Comparison of ENCODE assay signal across 27 mouse cellular contexts in the genomic region with DNA sequence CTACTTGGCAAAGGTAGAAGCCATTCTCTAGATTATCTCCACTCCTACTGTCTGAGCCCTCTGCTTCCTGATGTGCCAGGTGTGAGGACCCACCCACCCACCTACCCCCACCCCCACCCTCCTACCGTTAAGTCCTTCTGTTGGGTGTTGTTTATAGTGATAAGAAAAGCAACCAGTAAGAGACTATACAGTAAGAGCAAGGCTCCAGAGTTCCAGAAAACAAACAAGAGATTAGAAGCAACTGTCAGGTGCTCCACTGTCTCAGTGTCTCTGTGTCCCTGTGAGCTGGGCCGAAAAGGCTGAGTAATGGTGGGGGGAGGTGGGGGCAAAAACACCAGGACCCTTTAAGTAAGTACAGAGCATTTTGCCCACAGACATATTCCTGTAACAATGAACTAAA. TPM values are rescaled to one million over a fixed set of nuclear protein-coding genes. Genes with fewer than 3 reads are reported as not detected.
DNase-seq lines count a peak whose midpoint lies in the region; ATAC-seq and TF ChIP-seq lines count a peak whose summit lies in the region.
"Had no signal": no experiment of that assay in that cellular context is flagged by ENCODE, and none has a peak within 500 bp of the region (broad histone marks: within the 10 kb centered on the region; RNA-seq: fewer than 3 reads in every experiment).

No protein-coding gene starts in this region.

- WGBS in hindbrain, embryonic 10.5 days, result 65% methylated on average over 2 of the region's 2 CpGs
- WGBS in hindbrain, postnatal 0 days, result 46% methylated on average over 2 of the region's 2 CpGs
- 20% methylated on average over 2 of the region's 2 CpGs for WGBS in liver, embryonic 13.5 days (ENCODE audit: insufficient replicate concordance)
- whole genome bisulfite sequencing in liver, postnatal 0 days (ENCODE audit: insufficient replicate concordance), result 30% methylated on average over 2 of the region's 2 CpGs
- WGBS in neural tube, embryonic 15.5 days, result 30% methylated on average over 2 of the region's 2 CpGs
- WGBS in heart, adult 2 months, result 45% methylated on average over 2 of the region's 2 CpGs

- no peaks in the 10 kb centered on the region for H3K36me3 ChIP-seq in hindbrain, embryonic 10.5 days
- H3K36me3 ChIP-seq in hindbrain, postnatal 0 days (ENCODE audit: insufficient read depth, low read length), result no peaks in the 10 kb centered on the region
- H3K36me3 ChIP-seq in liver, embryonic 13.5 days, result no peaks in the 10 kb centered on the region
- H3K36me3 ChIP-seq in liver, postnatal 0 days (replicated peaks; ENCODE audit: insufficient read depth, low read length), result no peaks in the 10 kb centered on the region
- no peaks in the 10 kb centered on the region for H3K36me3 ChIP-seq in neural tube, embryonic 15.5 days
- H3K36me3 ChIP-seq in heart, adult 2 months (ENCODE audit: control insufficient read depth, insufficient read depth, low read length), result no peaks in the 10 kb centered on the region
- H3K36me3 ChIP-seq: embryonic facial prominence, embryonic 12.5 days; forebrain, embryonic 12.5 days; G1E; heart, embryonic 13.5 days; hindbrain, embryonic 12.5 days had no signal

- no peaks in the 10 kb centered on the region for H3K79me2 ChIP-seq in heart, adult 2 months (replicated peaks; ENCODE audit: control insufficient read depth, insufficient read depth, low read length)

- 0 out of 2 replicates have a peak, but pooled peaks have one; percentile 26 for TF ChIP-seq EP300 in liver, postnatal 0 days (IDR thresholded peaks at IDR 0.05; ENCODE audit: low read depth)
- no peak for TF ChIP-seq EP300 in heart, adult 2 months (IDR thresholded peaks at IDR 0.05; ENCODE audit: insufficient read depth, low read depth, low read length)

- H3K9me3 ChIP-seq in hindbrain, embryonic 10.5 days, result no peaks in the 10 kb centered on the region
- H3K9me3 ChIP-seq in hindbrain, postnatal 0 days (ENCODE audit: low read length), result no peaks in the 10 kb centered on the region
- no peaks in the 10 kb centered on the region for H3K9me3 ChIP-seq in liver, embryonic 13.5 days (replicated peaks)
- no peaks in the 10 kb centered on the region for H3K9me3 ChIP-seq in liver, postnatal 0 days (ENCODE audit: low read length)
- no peaks in the 10 kb centered on the region for H3K9me3 ChIP-seq in neural tube, embryonic 15.5 days (replicated peaks)
- H3K9me3 ChIP-seq: embryonic facial prominence, embryonic 12.5 days; forebrain, embryonic 12.5 days; G1E; heart, embryonic 13.5 days; hindbrain, embryonic 12.5 days had no signal

- H3K4me1 ChIP-seq in hindbrain, embryonic 10.5 days (replicated peaks), result peaks cover 58% of the 10 kb centered on the region
- peaks cover 9% of the 10 kb centered on the region for H3K4me1 ChIP-seq in hindbrain, postnatal 0 days (ENCODE audit: insufficient read depth, low read length)
- H3K4me1 ChIP-seq in liver, embryonic 13.5 days (replicated peaks), result peaks cover 24% of the 10 kb centered on the region
- H3K4me1 ChIP-seq in liver, postnatal 0 days (ENCODE audit: insufficient read depth), result peaks cover 4% of the 10 kb centered on the region; the same call in 1 of the 2 replicates
- peaks cover 30% of the 10 kb centered on the region for H3K4me1 ChIP-seq in neural tube, embryonic 15.5 days
- no peaks in the 10 kb centered on the region for H3K4me1 ChIP-seq in heart, adult 2 months (ENCODE audit: control insufficient read depth, insufficient read depth, low read length)

- ATAC-seq in hindbrain, postnatal 0 days, result no peak
- peak; percentile 80 for ATAC-seq in liver, embryonic 13.5 days (ENCODE audit: low read depth)
- ATAC-seq in liver, postnatal 0 days, result no peak
- ATAC-seq in neural tube, embryonic 15.5 days (ENCODE audit: low FRiP score), result peak; percentile 36; the same call in 1 of the 2 replicates
- ATAC-seq: CD4-positive, CD25-positive, alpha-beta regulatory T cell, adult 4 months; forebrain, embryonic 16.5 days had no signal

- DNase-seq in hindbrain, embryonic 10.5 days (ENCODE audit: low spot score), result no peak
- DNase-seq in hindbrain, postnatal 0 days (ENCODE audit: low spot score), result no peak
- DNase-seq in liver, embryonic 13.5 days, result no peak
- no peak for DNase-seq in liver, postnatal 0 days
- no peak for DNase-seq in heart, adult 2 months
- no peak for DNase-seq in ovary, postnatal 14 days (ENCODE audit: low spot score)
- DNase-seq: adrenal gland, postnatal 10 days; B cell, adult 2 months; cerebellum, adult 11 months; cerebellum, adult 9-10 months; cerebellum, postnatal 25 days; gastrocnemius, postnatal 25 days; heart, postnatal 36 days had no signal

- H3K4me2 ChIP-seq in hindbrain, postnatal 0 days (ENCODE audit: low read depth, low read length), result no peak overlapping the region
- H3K4me2 ChIP-seq in liver, embryonic 13.5 days, result no peak overlapping the region
- H3K4me2 ChIP-seq in liver, postnatal 0 days (ENCODE audit: low read depth, low read length), result no peak overlapping the region
- no peak overlapping the region for H3K4me2 ChIP-seq in neural tube, embryonic 15.5 days
- H3K4me2 ChIP-seq: embryonic facial prominence, embryonic 12.5 days; forebrain, embryonic 12.5 days; heart, embryonic 13.5 days; hindbrain, embryonic 12.5 days had no signal

- intact Hi-C loops in heart, adult 2 months (cut with DNase I), result no loop called here

- H3K9ac ChIP-seq in hindbrain, postnatal 0 days (replicated peaks; ENCODE audit: low read length), result no peak overlapping the region
- no peak overlapping the region for H3K9ac ChIP-seq in liver, embryonic 13.5 days
- no peak overlapping the region for H3K9ac ChIP-seq in liver, postnatal 0 days (replicated peaks)
- no peak overlapping the region for H3K9ac ChIP-seq in neural tube, embryonic 15.5 days (replicated peaks)
- H3K9ac ChIP-seq in heart, adult 2 months (ENCODE audit: low read depth, low read length), result no peak overlapping the region
- H3K9ac ChIP-seq: embryonic facial prominence, embryonic 12.5 days; forebrain, embryonic 12.5 days; heart, embryonic 13.5 days; hindbrain, embryonic 12.5 days had no signal

- H3K27me3 ChIP-seq in hindbrain, embryonic 10.5 days (ENCODE audit: insufficient read depth, poor library complexity, severe bottlenecking), result no peaks in the 10 kb centered on the region; the same call in 1 of the 2 replicates
- H3K27me3 ChIP-seq in hindbrain, postnatal 0 days (ENCODE audit: insufficient read depth, low read length), result no peaks in the 10 kb centered on the region
- no peaks in the 10 kb centered on the region for H3K27me3 ChIP-seq in liver, embryonic 13.5 days
- H3K27me3 ChIP-seq in liver, postnatal 0 days (ENCODE audit: insufficient read depth, low read length), result no peaks in the 10 kb centered on the region
- H3K27me3 ChIP-seq in neural tube, embryonic 15.5 days (replicated peaks), result 0 out of 2 replicates have a peak, but pooled peaks cover 3% of the 10 kb centered on the region
- H3K27me3 ChIP-seq in heart, adult 2 months (ENCODE audit: control insufficient read depth, insufficient read depth, low read length), result no peaks in the 10 kb centered on the region
- H3K27me3 ChIP-seq: embryonic facial prominence, embryonic 12.5 days; forebrain, embryonic 12.5 days; heart, embryonic 13.5 days; hindbrain, embryonic 12.5 days had no signal

- TF ChIP-seq POLR2A in heart, adult 2 months (IDR thresholded peaks at IDR 0.05; ENCODE audit: insufficient read depth, low read depth, low read length), result no peak

- peak overlapping the region; percentile 84 for H3K27ac ChIP-seq in hindbrain, embryonic 10.5 days
- H3K27ac ChIP-seq in hindbrain, postnatal 0 days, result no peak overlapping the region
- no peak overlapping the region for H3K27ac ChIP-seq in liver, embryonic 13.5 days
- H3K27ac ChIP-seq in liver, postnatal 0 days (ENCODE audit: low read depth), result no peak overlapping the region
- H3K27ac ChIP-seq in neural tube, embryonic 15.5 days (replicated peaks), result no peak overlapping the region
- no peak overlapping the region for H3K27ac ChIP-seq in heart, adult 2 months
- H3K27ac ChIP-seq: embryonic facial prominence, embryonic 12.5 days; heart, embryonic 13.5 days had no signal

- H3K4me3 ChIP-seq in hindbrain, embryonic 10.5 days, result no peak overlapping the region
- no peak overlapping the region for H3K4me3 ChIP-seq in hindbrain, postnatal 0 days (ENCODE audit: low read length)
- H3K4me3 ChIP-seq in liver, embryonic 13.5 days (replicated peaks), result no peak overlapping the region
- H3K4me3 ChIP-seq in liver, postnatal 0 days (ENCODE audit: low read depth, low read length), result no peak overlapping the region
- no peak overlapping the region for H3K4me3 ChIP-seq in neural tube, embryonic 15.5 days (replicated peaks)
- no peak overlapping the region for H3K4me3 ChIP-seq in heart, adult 2 months
- H3K4me3 ChIP-seq: embryonic facial prominence, embryonic 12.5 days; forebrain, embryonic 12.5 days; heart, embryonic 13.5 days; hindbrain, embryonic 12.5 days had no signal

- TF ChIP-seq CTCF in hindbrain, postnatal 0 days (IDR thresholded peaks at IDR 0.05; ENCODE audit: low read depth), result no peak
- no peak for TF ChIP-seq CTCF in liver, postnatal 0 days (IDR thresholded peaks at IDR 0.05; ENCODE audit: low read depth)
- TF ChIP-seq CTCF in heart, adult 2 months (IDR thresholded peaks at IDR 0.05), result no peak

RNA-seq across cellular contexts. Expression of gene Spert, which starts 53.7 kb away (rescaled TPM):
- not detected in 2 replicates for polyA plus RNA-seq in hindbrain, embryonic 10.5 days (2016; fragmentation: Nextera tagmentation; extraction: Ambion mirVana)
- not detected in 2 replicates for total RNA-seq in hindbrain, postnatal 0 days (2014; rRNA removed)
- not detected in 2 replicates for polyA plus RNA-seq in hindbrain, postnatal 0 days (2015; fragmentation: Nextera tagmentation; extraction: Ambion mirVana)
- polyA plus RNA-seq in liver, embryonic 13.5 days (2015; fragmentation: Nextera tagmentation; extraction: Ambion mirVana), result not detected in 2 replicates
- polyA plus RNA-seq in liver, postnatal 0 days (2015; fragmentation: Nextera tagmentation; extraction: Ambion mirVana), result not detected in 2 replicates
- polyA plus RNA-seq in neural tube, embryonic 15.5 days (2015; fragmentation: Nextera tagmentation; extraction: Ambion mirVana), result not detected in 2 replicates
- total RNA-seq in heart, adult 2 months (2021), result not detected
- polyA plus RNA-seq in heart, adult 2 months (2012; rRNA removed), result 0.16 and 0.38 TPM in 2 replicates
- total RNA-seq: adrenal gland, postnatal 10 days; adrenal gland, postnatal 4 days; gastrocnemius, postnatal 25 days; granulocyte monocyte progenitor cell, adult 5-6 weeks; heart, postnatal 36 days had no signal
- polyA plus RNA-seq: brain, embryonic 14.5 days; CD4-positive, CD25-positive, alpha-beta regulatory T cell, adult 4 months; cortical plate, adult 2 months; embryonic facial prominence, embryonic 12.5 days; forebrain, embryonic 12.5 days; forebrain, embryonic 16.5 days; frontal cortex, adult 2 months; G1E; heart, embryonic 13.5 days; heart, postnatal 0 days; hindbrain, embryonic 12.5 days had no signal

Comparison
In these comparisons a context has a peak if more than half of its experiments do, and no peak if none do; other contexts are left out.
1. ATAC-seq: peak in liver, embryonic 13.5 days (single experiment) and neural tube, embryonic 15.5 days (single experiment); none in hindbrain, postnatal 0 days (single experiment) and liver, postnatal 0 days (single experiment).